Mouse (Mus musculus) kidney, adult 11 months (tissue): ENCODE results near the gene Chchd2.
"Not testable (repeated sequence)": the region's sequence is repeated elsewhere in the genome, so short reads cannot be mapped to it uniquely, and the experiment has no call there.

Experiments
- DNase-seq: peaks from one replicate; pipeline ENCODE4 v3.0.0; 2022

Gene Chchd2

DNA sequence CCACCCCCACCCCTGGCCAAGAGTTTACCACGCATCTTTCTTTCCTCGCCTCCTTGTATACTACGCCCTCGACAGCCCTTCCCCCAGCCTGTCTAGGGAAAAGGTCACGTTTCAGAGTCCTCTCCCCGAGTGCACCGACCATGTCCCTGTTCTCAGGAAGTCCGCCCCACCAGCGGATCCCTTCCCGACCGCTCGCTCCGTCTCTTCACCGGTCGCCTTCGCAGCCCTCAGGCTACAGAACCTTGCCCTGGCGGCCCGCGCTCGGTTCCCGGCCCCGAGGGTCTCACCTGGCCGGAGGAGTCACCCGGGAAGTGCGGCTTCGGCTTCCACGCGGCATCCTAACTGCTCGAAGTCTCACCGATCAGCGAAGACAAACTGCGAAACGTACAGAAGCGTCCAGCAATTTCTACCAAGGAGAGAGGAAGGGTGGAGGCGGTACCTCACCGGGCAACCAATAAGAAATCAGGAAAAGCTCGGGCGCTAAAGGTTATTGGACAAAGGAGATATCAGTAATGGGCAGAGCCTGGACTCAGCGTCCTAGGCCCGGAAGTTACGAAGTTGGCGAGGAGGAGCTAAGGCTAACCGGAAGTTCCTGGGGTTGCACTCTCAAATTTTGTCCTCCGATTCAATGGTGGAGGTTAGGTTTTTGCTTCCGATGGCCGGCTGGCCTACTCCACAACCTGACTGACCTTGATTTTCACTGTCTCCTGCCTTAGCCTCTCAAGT is at the start of gene Chchd2:
Gene Chchd2 (minus strand): TSS at position 560 of the 726 bp plus-strand sequence.
- DNase-seq: peak; percentile 97

DNA sequence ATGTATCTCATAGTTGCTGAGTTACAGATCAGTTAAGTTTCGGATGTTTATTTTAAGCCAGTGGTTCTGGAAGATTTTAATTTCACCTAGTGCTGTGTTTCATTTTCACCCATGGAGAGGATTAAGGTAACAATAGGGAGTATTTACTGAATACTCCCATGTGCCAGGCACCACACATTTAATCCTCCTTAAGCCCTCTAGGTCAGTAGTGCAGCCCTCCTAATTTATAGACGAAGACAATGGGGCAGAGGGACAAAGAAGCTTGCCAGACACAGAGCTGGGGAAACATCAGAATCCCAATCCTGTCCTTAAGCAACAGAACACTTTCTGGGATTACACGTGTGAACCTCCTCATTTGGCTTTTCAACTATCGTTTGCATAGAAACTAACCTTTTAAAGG is 49.7 kb upstream of the Chchd2 start:
- no peak for DNase-seq

DNA sequence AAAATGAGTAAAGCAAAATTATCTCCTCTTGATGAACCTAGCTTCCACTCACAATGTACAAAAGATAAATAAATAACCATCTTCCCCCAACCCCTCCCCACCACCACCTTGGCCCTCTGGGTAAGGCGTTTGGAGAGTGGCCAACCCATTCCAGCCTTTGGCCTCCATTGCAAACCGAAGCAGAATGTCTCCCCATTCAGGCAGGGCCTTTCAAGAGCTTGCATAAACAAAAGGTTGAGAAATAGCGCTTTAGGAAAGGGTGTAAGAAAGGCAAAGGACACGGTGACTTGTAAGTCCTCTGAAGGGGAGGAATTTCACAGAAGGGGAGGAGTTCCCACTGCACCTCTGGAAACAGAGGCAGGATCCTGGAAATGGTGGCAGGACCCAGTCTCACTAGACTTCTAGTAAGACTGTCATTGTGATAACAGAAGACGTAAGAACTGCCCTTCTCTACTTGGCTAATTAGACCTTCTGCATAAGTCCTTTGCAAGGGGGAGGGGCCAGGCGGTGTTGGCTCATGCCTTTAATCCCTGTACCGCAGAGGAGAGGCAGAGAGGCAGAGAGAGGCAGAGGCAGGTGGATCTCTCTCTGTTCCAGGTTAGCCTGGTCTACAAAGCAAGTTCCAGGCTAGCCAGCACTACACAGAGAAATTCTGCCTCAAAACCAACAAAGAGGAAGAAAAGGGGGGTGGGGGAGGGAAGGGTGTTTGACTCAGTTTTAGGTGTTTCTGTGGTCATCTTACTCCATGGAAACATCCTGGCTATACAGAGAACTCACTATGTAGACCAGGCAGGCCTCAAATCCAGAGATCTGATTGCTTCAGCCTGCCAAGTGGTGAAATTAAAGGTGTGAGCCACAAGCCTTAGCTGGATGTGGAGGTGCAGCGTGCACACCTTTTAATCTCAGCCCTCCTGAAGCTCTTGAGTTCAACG is 42.9 kb upstream of the Chchd2 start:
- peak; percentile 68 for DNase-seq

DNA sequence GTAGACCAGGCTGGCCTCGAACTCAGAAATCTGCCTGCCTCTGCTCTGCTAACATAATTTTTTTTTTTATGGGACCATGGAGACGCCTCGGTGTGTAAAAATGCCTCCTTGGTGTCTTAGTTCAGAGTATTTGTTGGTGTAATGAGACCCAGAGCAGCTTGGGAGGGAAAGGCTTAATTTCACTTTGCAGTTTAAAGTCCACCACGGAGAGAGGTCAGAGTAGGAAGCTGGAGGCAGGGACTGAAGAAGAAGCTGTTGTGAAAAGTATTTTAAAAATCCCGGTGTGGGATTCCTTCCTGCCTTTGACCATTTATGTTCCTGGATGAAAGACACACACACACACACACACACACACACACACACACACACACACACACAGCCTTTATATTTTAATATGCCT is 38.7 kb upstream of the Chchd2 start:
- peak; percentile 45 for DNase-seq

DNA sequence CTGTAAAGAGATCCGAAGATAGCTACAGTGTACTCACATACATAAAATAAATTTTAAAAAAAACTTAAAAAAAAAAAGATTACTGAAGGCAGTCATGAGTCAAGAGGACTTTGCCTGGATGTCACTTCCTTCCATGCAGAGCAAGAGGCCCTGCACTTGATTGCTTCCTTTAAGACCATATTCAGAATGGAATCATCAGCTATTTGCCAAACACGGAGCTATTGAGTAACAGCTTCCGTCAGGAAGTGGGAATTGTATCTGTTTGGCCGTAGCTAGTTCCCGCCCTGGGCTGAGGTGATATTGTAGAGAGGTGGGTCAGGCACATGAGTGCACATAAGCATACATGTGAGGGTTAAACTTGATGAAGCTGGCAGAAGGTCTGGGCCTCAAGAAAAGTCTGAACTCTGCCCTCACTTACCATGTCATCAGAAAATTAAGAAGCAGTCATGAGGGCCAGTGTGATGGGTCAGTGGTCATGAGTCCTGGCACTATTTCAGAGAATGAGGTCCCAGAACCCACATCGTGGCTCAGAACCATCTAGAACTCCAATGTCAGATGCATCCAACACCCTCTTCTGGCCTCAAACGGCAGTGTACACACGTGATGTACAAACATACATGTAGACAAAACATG is 37.7 kb upstream of the Chchd2 start:
- DNase-seq: peak; percentile 70

DNA sequence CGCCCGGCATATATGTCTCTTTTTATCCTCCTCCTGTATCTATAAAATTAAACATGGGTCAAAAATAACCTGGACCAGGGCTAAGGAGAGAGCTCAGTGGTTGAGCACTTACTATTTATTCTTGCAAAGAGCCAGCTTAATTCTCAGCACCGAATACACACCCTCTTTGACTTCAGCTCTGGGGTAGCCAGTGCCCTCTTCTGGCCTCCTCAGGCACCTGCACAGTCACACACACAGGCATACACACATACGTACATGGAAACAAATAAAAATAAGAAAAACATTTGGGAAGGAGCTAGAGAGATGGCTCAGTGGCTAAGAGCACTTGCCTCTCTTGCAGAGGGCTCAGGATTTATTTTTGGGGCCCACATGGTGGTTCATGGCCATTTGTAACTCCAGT is 34.7 kb upstream of the Chchd2 start:
- no peak for DNase-seq

DNA sequence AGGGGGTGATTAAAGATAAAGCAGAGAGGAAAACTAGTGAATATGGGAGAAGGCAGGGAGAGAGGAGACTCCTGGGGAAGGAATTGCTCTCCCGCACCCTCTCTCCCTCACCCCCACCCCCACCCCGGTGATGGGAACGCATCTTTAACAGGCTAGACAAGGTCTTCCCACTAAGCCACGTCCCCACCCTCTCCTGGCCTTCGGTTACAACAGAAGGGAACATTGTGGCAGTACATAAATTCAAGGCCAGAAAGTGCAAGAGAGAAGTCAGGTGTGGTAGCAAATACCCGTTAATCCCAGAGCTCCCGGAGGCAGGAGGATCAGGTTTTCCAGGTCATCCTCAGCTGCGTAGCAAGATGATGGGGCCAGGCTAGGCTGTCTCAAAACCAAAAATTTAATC is 32.0 kb upstream of the Chchd2 start:
- DNase-seq: no peak

DNA sequence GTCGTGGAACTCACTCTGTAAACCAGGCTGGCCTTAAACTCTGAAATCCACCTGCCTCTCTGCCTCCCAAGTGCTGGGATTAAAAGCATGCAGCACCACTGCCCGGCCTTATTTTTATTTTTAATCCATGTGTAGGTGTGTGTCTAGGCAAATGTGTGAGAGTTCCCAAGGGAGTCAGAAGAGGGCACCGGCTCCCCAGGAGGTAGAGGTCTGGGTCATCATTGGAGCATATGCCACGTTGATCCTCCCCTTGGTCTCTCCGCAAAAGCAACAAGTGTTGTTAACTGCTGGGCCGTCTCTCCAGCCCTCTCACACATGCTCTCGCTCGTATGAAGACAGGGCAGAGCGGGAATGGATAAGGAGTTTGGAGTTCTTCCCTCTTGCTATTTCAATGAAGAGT is 31.5 kb upstream of the Chchd2 start:
- no peak for DNase-seq

DNA sequence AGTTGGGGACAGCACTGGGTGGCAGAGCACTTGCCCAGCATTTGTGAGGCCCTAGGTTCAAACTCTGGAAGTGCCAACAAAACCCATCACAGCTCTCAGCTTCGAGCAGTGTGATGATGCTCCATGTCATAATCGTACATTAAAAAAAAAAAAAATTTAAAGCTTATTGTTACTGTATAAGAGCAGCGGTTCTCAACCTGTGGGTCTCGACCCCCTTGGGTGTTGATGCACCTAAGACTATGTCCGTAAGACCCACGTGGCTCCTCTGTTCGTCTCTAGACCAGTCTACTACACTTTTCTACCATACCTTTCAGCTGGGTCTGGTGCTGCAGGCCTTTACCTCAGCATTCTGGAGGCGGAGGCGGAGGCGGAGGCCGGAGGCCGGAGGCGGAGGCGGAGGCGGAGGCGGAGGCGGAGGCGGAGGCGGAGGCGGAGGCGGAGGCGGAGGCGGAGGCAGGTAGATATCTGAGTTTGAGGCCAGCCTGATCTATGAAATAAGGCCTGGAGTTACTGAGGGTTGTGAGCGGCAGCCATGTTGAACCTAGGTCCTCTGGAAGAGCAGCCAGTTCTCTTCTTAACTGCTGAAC is 30.9 kb upstream of the Chchd2 start:
- no peak for DNase-seq

DNA sequence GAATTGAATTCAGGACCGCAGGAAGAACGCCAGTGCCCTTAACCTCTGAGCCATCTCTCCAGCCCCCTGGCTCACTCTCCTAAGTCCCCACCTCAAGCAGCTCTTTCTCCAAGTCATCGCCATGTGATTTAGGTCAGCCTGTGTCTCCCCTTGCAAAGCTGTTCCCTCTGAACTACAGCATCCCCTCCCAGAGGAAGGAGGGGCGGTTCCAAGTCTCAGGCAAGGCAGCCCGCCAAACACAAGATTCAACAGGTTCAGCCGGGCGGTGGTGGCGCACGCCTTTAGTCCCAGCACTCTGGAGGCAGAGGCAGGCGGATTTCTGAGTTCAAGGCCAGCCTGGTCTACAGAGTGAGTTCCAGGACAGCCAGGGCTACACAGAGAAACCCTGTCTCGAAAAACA is 28.2 kb upstream of the Chchd2 start:
- DNase-seq: not testable (repeated sequence)

DNA sequence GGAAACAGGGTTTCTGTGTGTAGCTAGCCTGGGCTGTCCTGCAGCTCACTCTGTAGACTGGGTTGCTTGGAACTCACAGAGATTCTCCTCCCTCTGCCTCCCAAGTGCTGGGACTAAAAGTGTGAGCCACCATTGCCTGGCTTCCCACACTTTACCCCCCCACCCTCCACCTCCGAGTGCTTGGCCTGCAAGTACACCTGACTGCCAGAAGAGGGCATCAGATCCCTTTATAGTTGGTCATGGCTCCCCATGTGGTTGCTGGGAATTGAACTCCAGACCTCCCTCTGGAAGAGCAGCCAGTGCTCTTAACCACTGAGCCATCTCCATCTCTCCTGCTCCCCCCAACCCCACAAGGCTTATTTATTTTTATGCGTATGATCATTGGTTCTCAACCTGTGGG is 26.8 kb upstream of the Chchd2 start:
- no peak for DNase-seq

DNA sequence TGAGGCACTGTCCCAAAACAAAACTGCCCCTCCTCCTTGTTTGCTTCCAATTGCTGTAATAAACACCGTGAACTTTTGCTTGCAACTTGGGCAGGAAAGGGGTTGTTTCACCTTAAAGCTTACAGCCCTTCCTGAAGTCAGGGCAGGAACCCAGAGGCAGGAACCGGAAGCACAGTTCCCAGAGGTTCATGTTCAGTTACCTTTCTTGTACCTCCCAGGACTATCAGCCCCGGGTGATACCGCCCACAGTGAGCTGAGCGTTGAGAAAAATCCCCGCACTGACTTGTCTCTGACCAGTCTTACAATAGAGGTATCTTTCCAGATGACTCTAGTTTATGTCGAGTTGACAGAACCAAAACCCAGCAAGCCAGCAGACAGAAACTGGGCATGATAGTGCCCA is 22.3 kb upstream of the Chchd2 start:
- DNase-seq: no peak

DNA sequence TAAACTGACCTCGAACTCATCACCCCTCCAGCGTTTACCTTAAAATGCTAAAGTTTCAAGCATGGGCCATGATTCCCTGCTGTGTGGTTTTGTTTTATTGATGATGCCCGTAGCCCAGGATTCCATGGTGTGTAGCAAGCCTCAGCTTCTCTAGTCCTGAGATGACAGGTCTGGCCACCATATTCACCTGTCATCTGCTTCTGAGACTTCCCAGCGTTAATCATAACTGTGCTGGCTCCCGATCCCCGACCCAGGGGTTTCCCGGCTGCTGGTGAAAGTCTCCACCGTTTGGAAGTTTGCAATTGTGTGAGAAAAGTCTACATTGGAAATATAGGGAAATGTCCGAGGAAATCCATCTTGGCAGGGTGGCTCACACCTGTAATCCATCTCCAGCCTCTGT is 21.9 kb upstream of the Chchd2 start:
- DNase-seq: no peak

DNA sequence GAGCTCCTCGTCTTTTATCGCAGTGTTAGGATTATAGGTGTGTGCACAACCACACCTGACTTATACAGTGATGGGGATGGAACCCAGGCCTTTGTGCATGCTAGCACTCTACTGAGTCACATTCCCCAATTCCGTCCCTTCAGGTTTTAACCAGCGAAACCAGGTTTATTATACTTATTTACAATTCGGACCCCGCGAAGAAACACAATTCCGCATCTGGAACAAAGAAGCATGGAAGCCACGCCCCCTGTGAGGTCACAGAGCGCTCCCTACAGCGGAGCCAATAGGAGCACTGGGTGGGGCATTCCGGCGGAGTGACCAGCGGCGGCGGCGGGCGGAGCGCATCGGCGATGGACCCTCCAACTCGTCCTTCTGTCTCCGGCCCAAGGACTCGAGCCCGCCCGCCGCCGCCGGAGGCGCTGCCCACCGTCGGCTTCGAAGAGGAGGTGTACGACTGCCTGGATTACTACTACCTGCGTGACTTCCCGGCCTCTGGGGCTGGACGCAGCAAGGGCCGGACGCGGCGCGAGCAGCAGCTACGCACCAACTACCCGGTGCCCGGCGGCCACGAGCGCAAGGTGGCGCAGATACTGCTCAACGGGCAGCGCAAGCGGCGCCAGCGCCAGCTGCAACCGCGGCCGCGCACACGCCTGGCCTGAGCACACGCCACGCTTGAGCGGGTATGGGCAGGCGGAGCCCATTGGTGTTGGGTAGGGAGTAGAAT is 21.1 kb upstream of the Chchd2 start, which contains the start of gene Nupr1l:
Gene Nupr1l (plus strand): TSS at position 299 of the 724 bp plus-strand sequence.
- peak; percentile 88 for DNase-seq

DNA sequence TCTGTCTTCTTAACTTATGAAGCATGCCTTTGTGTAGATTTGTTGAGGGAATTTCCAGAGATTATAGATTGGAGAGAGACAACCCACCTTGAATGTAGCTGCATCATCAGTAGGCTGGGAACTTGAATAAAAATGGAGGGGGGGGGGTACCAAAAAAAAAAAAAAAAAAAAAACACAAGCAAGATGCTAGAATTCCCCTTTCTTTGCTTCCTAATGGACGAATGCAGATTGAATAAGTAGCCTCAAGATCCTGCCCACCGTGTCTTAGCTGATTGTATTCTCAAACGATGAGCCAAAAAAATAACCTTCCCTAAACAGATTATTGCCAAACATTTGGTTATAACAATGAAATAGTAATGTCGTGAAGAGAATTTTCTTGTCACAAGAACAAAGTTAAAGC is 20.5 kb upstream of the Chchd2 start:
- DNase-seq: no peak

DNA sequence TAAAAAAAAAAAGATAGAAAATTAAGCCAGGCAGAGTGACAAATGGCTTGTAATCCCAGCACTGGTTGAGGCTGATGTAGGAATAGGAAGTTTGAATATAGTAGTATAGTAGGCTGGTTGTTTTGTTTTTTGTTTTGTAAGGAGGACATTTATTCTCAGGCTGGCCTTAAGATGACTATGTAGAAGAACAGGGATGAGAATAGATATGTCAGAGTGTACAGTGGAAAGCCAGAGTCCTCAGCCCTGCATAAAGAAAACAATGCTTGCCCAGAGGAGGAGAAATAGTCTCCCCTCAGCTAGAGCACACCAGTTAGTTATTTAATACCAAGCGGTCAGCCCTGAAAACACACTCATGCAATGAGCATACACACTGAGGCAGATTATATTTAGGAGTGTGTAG is 11.2 kb upstream of the Chchd2 start, which contains the start of gene Phkg1:
Gene Phkg1 (minus strand): TSS at position 101 of the 400 bp plus-strand sequence.
- DNase-seq: no peak

DNA sequence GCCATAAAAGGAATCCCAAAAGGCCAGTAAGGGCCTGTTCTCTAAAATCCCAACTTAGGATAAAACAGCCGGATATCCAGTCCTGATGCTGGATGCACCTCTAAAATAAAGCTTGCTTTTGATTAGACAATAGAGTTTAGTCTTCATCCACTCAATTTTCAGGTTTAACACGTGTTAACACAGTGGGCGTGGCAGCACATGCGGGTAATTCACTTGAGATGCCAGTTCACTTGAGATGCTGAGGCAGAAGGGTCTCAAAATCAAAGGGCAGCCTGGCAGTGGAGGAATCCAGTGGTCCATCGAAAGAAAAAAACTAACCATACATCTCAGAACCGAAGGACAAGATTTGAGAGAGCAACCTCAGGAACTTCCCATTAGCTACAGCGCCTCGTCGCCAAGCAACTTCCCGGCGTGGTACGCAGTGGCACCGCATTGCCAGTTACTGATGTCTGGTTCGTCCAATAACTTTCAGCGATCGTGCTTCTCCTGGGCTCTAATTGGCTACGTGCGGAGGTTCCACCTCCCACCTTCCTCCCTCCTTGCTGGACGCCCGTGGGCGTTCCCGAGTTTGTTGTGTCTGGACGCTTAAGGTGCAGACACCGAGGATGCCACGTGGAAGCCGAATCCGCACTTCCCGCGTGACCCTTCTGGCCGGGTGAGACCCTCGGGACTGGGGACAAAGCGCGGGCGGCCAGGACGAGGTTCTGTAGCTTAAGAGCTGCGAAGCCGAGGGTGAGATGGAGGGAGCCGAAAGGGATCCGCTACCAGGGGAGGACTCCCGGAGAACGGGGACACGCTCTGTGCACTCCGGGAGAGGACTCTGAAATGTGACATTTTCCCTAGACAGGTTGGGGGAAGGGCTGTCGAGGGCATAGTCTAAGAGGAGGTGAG is 8.2 kb upstream of the Chchd2 start, which contains the start of gene Zbed5:
Gene Zbed5 (plus strand): TSS at position 526 of the 891 bp plus-strand sequence.
- peak; percentile 91 for DNase-seq

DNA sequence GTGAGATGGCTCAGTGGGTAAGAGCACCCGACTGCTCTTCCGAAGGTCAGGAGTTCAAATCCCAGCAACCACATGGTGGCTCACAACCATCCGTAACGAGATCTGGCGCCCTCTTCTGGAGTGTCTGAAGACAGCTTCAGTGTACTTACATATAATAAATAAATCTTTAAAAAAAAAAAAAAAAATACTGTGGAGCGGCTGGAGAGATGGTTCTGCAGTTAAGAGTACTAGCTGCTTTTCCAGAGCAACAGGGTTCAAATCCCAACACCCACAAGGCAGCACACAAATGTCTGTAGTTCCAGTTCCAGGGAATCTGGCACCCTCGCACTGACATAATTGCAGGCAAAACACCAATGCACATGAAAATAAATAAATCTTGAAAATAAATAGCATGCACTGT is 3.1 kb upstream of the Chchd2 start:
- DNase-seq: not testable (repeated sequence)

DNA sequence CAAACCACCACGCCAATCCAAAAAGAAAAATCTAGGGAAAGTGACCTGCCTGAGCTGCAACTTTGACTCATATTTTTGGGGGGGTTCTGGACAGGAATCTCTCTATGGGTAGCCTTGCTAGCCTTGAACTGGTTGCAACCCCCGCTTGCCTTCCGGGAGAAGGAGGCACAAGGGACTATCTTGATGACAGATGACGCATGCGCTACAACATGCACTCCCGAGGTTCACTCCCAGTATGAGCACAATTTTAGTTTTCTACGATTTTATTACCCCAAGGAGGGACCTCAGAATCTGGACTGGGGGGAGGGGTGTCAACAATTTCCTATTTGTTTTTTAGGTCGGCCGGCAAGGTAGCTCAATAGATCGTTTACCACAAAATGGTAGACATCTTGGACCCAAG is 999 bp downstream of the Chchd2 start:
- DNase-seq: peak; percentile 16

DNA sequence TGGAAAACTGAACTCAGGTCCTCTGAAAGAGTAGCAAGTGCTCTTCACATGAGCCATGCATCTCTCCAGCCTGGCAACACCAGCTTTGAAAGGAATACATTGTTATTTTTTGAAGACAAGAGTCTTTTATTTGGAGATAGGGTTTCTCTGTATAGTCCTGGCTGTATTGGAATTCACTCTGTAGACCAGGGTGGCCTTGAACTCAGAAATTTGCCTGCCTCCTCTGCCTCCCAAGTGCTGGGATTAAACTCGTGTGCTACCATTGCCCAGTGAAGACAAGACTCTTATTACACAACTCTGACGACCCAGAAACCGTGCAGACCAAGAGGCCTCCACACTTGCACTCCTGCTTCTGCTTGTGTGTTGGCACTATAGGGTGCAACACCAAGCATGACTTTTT is 7.4 kb downstream of the Chchd2 start:
- no peak for DNase-seq

DNA sequence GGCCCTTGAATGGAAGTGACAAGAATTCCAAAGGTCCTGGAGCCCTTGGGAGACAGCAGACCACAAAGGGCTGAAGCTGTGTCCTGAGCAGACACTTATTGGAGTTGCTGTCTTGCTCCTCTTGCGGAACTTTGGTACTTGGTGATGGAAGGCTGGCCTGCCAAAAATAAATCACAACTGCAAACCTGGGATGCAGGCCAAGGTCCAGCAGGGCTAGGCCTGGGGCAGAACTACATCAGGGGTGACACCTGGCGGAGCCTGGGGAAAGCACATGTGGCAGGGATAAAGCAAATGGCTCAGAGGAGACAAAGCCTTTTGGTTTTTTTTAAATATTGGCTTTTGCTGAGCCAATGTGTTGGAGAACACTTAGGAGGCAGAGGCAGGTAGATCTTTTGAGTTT is 8.3 kb downstream of the Chchd2 start:
- peak; percentile 82 for DNase-seq
